ENCODE assay signal across 8 mouse cellular contexts in genomic region chr3:103057752-103058151, GRCm38 (mm10). TPM values are rescaled to one million over a fixed set of nuclear protein-coding genes. Genes with fewer than 3 reads are reported as not detected.
DNase-seq lines count a peak whose midpoint lies in the region; ATAC-seq and TF ChIP-seq lines count a peak whose summit lies in the region.

No protein-coding gene starts in this region.

- no peaks in the 10 kb centered on the region for H3K27me3 ChIP-seq in embryonic facial prominence, embryonic 12.5 days
- H3K27me3 ChIP-seq in hindbrain, embryonic 13.5 days: no peaks in the 10 kb centered on the region
- H3K27me3 ChIP-seq in midbrain, embryonic 10.5 days (ENCODE audit: low read depth, poor library complexity, severe bottlenecking): no peaks in the 10 kb centered on the region

- H3K9me3 ChIP-seq in embryonic facial prominence, embryonic 12.5 days: no peaks in the 10 kb centered on the region
- no peaks in the 10 kb centered on the region for H3K9me3 ChIP-seq in hindbrain, embryonic 13.5 days
- H3K9me3 ChIP-seq in midbrain, embryonic 10.5 days (replicated peaks): no peaks in the 10 kb centered on the region

- H3K4me1 ChIP-seq in lung, adult 2 months (ENCODE audit: control insufficient read depth, insufficient read depth, low read length): peaks cover 4% of the 10 kb centered on the region
- 0 out of 2 replicates have a peak, but pooled peaks cover 3% of the 10 kb centered on the region for H3K4me1 ChIP-seq in embryonic facial prominence, embryonic 12.5 days
- H3K4me1 ChIP-seq in hindbrain, embryonic 13.5 days (replicated peaks): peaks cover 15% of the 10 kb centered on the region
- peaks cover 7% of the 10 kb centered on the region for H3K4me1 ChIP-seq in midbrain, embryonic 10.5 days

- 0 out of 2 replicates have a peak overlapping the region, but pooled peaks have one; percentile 41 for H3K27ac ChIP-seq in embryonic facial prominence, embryonic 12.5 days
- H3K27ac ChIP-seq in hindbrain, embryonic 13.5 days: peak overlapping the region; percentile 94
- H3K27ac ChIP-seq in midbrain, embryonic 10.5 days (replicated peaks): peak overlapping the region; percentile 97

- H3K4me2 ChIP-seq in embryonic facial prominence, embryonic 12.5 days (replicated peaks): peak overlapping the region; percentile 76
- peak overlapping the region; percentile 78 for H3K4me2 ChIP-seq in hindbrain, embryonic 13.5 days

- no peak for TF ChIP-seq CTCF in lung, adult 2 months (IDR thresholded peaks at IDR 0.05; ENCODE audit: insufficient read depth, low read length)

- peaks cover 60% of the 10 kb centered on the region for H3K36me3 ChIP-seq in embryonic facial prominence, embryonic 12.5 days
- H3K36me3 ChIP-seq in hindbrain, embryonic 13.5 days: peaks cover 65% of the 10 kb centered on the region
- peaks cover 74% of the 10 kb centered on the region for H3K36me3 ChIP-seq in midbrain, embryonic 10.5 days

- no peak for TF ChIP-seq POLR2A in lung, adult 2 months (IDR thresholded peaks at IDR 0.05; ENCODE audit: borderline replicate concordance, extremely low read depth, low read depth, low read length)

- ATAC-seq in embryonic facial prominence, embryonic 12.5 days (ENCODE audit: insufficient number of reproducible peaks, insufficient read depth, low FRiP score, low TSS enrichment): peak; percentile 29; the same call in 1 of the 2 replicates
- ATAC-seq in hindbrain, embryonic 13.5 days (ENCODE audit: low FRiP score): peak; percentile 70

- 5% methylated on average over 10 of the region's 10 CpGs for WGBS in lung, adult 2 months
- WGBS in embryonic facial prominence, embryonic 12.5 days: 4% methylated on average over 10 of the region's 10 CpGs
- WGBS in hindbrain, embryonic 13.5 days: under 1% methylated on average over 10 of the region's 10 CpGs
- 1% methylated on average over 10 of the region's 10 CpGs for WGBS in midbrain, embryonic 10.5 days

- peak overlapping the region; percentile 94 for H3K4me3 ChIP-seq in lung, adult 2 months (replicated peaks; ENCODE audit: extremely low read depth, low read depth, low read length)
- peak overlapping the region; percentile 71 for H3K4me3 ChIP-seq in embryonic facial prominence, embryonic 12.5 days
- H3K4me3 ChIP-seq in hindbrain, embryonic 13.5 days: peak overlapping the region; percentile 71
- H3K4me3 ChIP-seq in midbrain, embryonic 10.5 days: peak overlapping the region; percentile 87

- DNase-seq in lung, adult 2 months: no peak
- DNase-seq in lung, postnatal 10 days: no peak
- no peak for DNase-seq in midbrain, embryonic 10.5 days (ENCODE audit: low spot score)
- DNase-seq in layer of hippocampus, postnatal 25 days (ENCODE audit: extremely low spot score in 1 of 2, low spot score in 1 of 2): no peak
- DNase-seq in thymus, postnatal 4 days: no peak
- no peak for DNase-seq in adipocyte (ENCODE audit: low spot score)

- peak overlapping the region; percentile 83; the same call in 1 of the 2 replicates for H3K9ac ChIP-seq in embryonic facial prominence, embryonic 12.5 days
- H3K9ac ChIP-seq in hindbrain, embryonic 13.5 days: peak overlapping the region; percentile 88

RNA-seq across cellular contexts. Expression of gene Nras, which starts 0.3 kb away (rescaled TPM):
- 14.2 and 28.1 TPM in 2 replicates for polyA plus RNA-seq in lung, adult 2 months (2012; rRNA removed)
- 105 and 107 TPM in 2 replicates for polyA plus RNA-seq in embryonic facial prominence, embryonic 12.5 days (2016; fragmentation: Nextera tagmentation; extraction: Ambion mirVana)
- polyA plus RNA-seq in hindbrain, embryonic 13.5 days (2015; fragmentation: Nextera tagmentation; extraction: Ambion mirVana): 109 and 111 TPM in 2 replicates
- 161 and 170 TPM in 2 replicates for polyA plus RNA-seq in midbrain, embryonic 10.5 days (2016; fragmentation: Nextera tagmentation; extraction: Ambion mirVana)
- 10 to 100 TPM; 74.9 to 78.8 TPM for total RNA-seq in layer of hippocampus, postnatal 25 days (2021)

RNA-seq across cellular contexts. Expression of gene Ampd1, which starts 16.1 kb away (rescaled TPM):
- polyA plus RNA-seq in lung, adult 2 months (2012; rRNA removed): 0.45 and 4.3 TPM in 2 replicates
- 0.36 and 0.65 TPM in 2 replicates for polyA plus RNA-seq in embryonic facial prominence, embryonic 12.5 days (2016; fragmentation: Nextera tagmentation; extraction: Ambion mirVana)
- polyA plus RNA-seq in hindbrain, embryonic 13.5 days (2015; fragmentation: Nextera tagmentation; extraction: Ambion mirVana): not detected in 2 replicates
- polyA plus RNA-seq in midbrain, embryonic 10.5 days (2016; fragmentation: Nextera tagmentation; extraction: Ambion mirVana): not detected in 2 replicates
- total RNA-seq in layer of hippocampus, postnatal 25 days (2021): not detected

RNA-seq across cellular contexts. Expression of gene Csde1, which starts 37.5 kb away (rescaled TPM):
- polyA plus RNA-seq in lung, adult 2 months (2012; rRNA removed): 22.8 and 45.1 TPM in 2 replicates
- polyA plus RNA-seq in embryonic facial prominence, embryonic 12.5 days (2016; fragmentation: Nextera tagmentation; extraction: Ambion mirVana): 422 and 461 TPM in 2 replicates
- 448 and 460 TPM in 2 replicates for polyA plus RNA-seq in hindbrain, embryonic 13.5 days (2015; fragmentation: Nextera tagmentation; extraction: Ambion mirVana)
- polyA plus RNA-seq in midbrain, embryonic 10.5 days (2016; fragmentation: Nextera tagmentation; extraction: Ambion mirVana): 448 and 507 TPM in 2 replicates
- total RNA-seq in layer of hippocampus, postnatal 25 days (2021): 100 to 1,000 TPM; 247 to 252 TPM

RNA-seq across cellular contexts. Expression of gene Dennd2c, which starts 44.7 kb away (rescaled TPM):
- polyA plus RNA-seq in lung, adult 2 months (2012; rRNA removed): 1.2 and 3.7 TPM in 2 replicates
- 7.4 and 8.4 TPM in 2 replicates for polyA plus RNA-seq in embryonic facial prominence, embryonic 12.5 days (2016; fragmentation: Nextera tagmentation; extraction: Ambion mirVana)
- 1.3 and 1.5 TPM in 2 replicates for polyA plus RNA-seq in hindbrain, embryonic 13.5 days (2015; fragmentation: Nextera tagmentation; extraction: Ambion mirVana)
- 1.8 and 3.1 TPM in 2 replicates for polyA plus RNA-seq in midbrain, embryonic 10.5 days (2016; fragmentation: Nextera tagmentation; extraction: Ambion mirVana)
- under 1 TPM; 0.30 to 0.73 TPM for total RNA-seq in layer of hippocampus, postnatal 25 days (2021)

Comparison
In these comparisons a context has a peak if more than half of its experiments do, and no peak if none do; other contexts are left out.
1. H3K27ac ChIP-seq: peak in every context shown above with its lines; median percentile 97 in midbrain, embryonic 10.5 days; 94 in hindbrain, embryonic 13.5 days; 41 in embryonic facial prominence, embryonic 12.5 days.